ENCODE assay signal across 12 mouse cellular contexts in the genomic region with DNA sequence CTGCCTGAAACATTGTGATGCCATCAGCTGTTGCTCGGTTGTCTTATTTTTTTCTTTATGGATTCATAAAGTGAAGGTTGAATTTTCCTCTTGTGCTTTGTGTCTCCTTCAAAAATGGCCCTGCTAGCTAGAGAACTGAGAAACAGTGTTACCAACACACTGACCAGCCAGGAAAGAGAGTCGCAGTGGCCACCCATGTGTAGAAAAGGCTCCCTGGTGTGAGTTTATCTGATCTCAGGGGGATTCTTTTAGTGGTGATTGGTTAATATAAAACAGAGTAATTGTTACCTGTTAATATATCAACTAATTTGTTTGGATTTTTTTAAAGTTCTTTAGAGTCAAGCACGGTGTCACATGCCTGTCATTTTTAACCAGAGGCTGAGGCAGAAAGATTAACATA.
"Had no signal": no experiment of that assay in that cellular context is flagged by ENCODE, and none has a peak within 500 bp of the region (broad histone marks: within the 10 kb centered on the region; RNA-seq: fewer than 3 reads in every experiment).

No protein-coding gene starts in this region.

- ATAC-seq: intestine, embryonic 16.5 days; midbrain, embryonic 13.5 days had no signal

- H3K4me1 ChIP-seq: liver, embryonic 13.5 days; midbrain, embryonic 13.5 days had no signal

- H3K9me3 ChIP-seq: limb, embryonic 15.5 days; liver, embryonic 13.5 days; midbrain, embryonic 13.5 days; neural tube, embryonic 15.5 days had no signal

- H3K27me3 ChIP-seq: limb, embryonic 15.5 days; liver, embryonic 13.5 days; midbrain, embryonic 13.5 days; neural tube, embryonic 15.5 days had no signal

- H3K9ac ChIP-seq: limb, embryonic 15.5 days; liver, embryonic 13.5 days; midbrain, embryonic 13.5 days; neural tube, embryonic 15.5 days had no signal

- H3K4me2 ChIP-seq: limb, embryonic 15.5 days; liver, embryonic 13.5 days; midbrain, embryonic 13.5 days; neural tube, embryonic 15.5 days had no signal

- DNase-seq: layer of hippocampus, adult 9-11 months; layer of hippocampus, postnatal 36 days; liver, embryonic 13.5 days; lung, adult 18-20 months; right cerebral cortex, adult 18-20 months; right cerebral cortex, postnatal 25 days; thymus, postnatal 36 days had no signal

- H3K27ac ChIP-seq: limb, embryonic 15.5 days; liver, embryonic 13.5 days; midbrain, embryonic 13.5 days; neural tube, embryonic 15.5 days had no signal

- H3K4me3 ChIP-seq: limb, embryonic 15.5 days; liver, embryonic 13.5 days; midbrain, embryonic 13.5 days; myocyte; neural tube, embryonic 15.5 days had no signal

- H3K36me3 ChIP-seq: limb, embryonic 15.5 days; liver, embryonic 13.5 days; midbrain, embryonic 13.5 days; neural tube, embryonic 15.5 days had no signal
